Mouse (Mus musculus) lung, postnatal 0 days (tissue): Measurements from ENCODE around the gene Cdh13. TPM values are rescaled to one million over a fixed set of nuclear protein-coding genes. Genes with fewer than 3 reads are reported as not detected.
A peak's percentile ranks its signal among the peaks of the same experiment; 100 is the strongest.

Experiments used
- ATAC-seq: fragments of 200-750 bp; cut with Nextera tagmentation; 2 replicates; pipeline ENCODE4 v1.8.0; 2017; ENCODE audit warnings: moderate library complexity
- DNase-seq: peaks from one replicate; pipeline ENCODE4 v3.0.0-alpha.2; 2016; ENCODE audit warnings: low spot score
- H3K27ac ChIP-seq: fragments of 300-500 bp; sonication (generic); 2 replicates; pipeline ENCODE4 v1.5.1; 2014; ENCODE audit warnings: antibody characterized with exemption, mild to moderate bottlenecking, low read length, mixed read lengths
- H3K27me3 ChIP-seq: fragments of 300-500 bp; sonication (generic); replicated peaks from 2 replicates; pipeline ENCODE4 v1.6.1; 2014; ENCODE audit warnings: low read length, mixed read lengths; ENCODE audit not compliant: insufficient read depth
- H3K36me3 ChIP-seq: fragments of 300-500 bp; sonication (generic); 2 replicates; pipeline ENCODE4 v1.6.1; 2014; ENCODE audit warnings: low read length, mixed read lengths; ENCODE audit not compliant: insufficient read depth
- H3K4me1 ChIP-seq: fragments of 300-500 bp; sonication (generic); 2 replicates; pipeline ENCODE4 v1.6.1; 2014; ENCODE audit warnings: antibody characterized with exemption, low read depth, low read length, mixed read lengths; ENCODE audit not compliant: insufficient read depth
- H3K4me2 ChIP-seq: fragments of 300-500 bp; sonication (generic); replicated peaks from 2 replicates; pipeline ENCODE4 v1.6.1; 2014; ENCODE audit warnings: low read depth, mild to moderate bottlenecking, low read length, moderate library complexity, mixed read lengths
- H3K4me3 ChIP-seq: fragments of 300-500 bp; sonication (generic); 2 replicates; pipeline ENCODE4 v1.5.1; 2014; ENCODE audit warnings: low read depth, low read length
- H3K9ac ChIP-seq: fragments of 300-500 bp; sonication (generic); replicated peaks from 2 replicates; pipeline ENCODE4 v1.6.1; 2014; ENCODE audit warnings: low read depth, mild to moderate bottlenecking
- H3K9me3 ChIP-seq: fragments of 300-500 bp; sonication (generic); 2 replicates; pipeline ENCODE4 v1.6.1; 2016; ENCODE audit warnings: low read length, mixed read lengths
- CTCF ChIP-seq: IDR thresholded peaks from 2 replicates; pipeline ENCODE4 v1.5.1; 2016; ENCODE audit warnings: antibody characterized with exemption, mild to moderate bottlenecking
- EP300 ChIP-seq: IDR thresholded peaks from 2 replicates; pipeline ENCODE4 v1.6.1; 2016; ENCODE audit warnings: antibody characterized with exemption, mild to moderate bottlenecking, control low read depth
- WGBS: fragments of 180-500 bp; shearing (Covaris S2); extraction: QIAGEN DNeasy Blood & Tissue Kit; methylation state at CpG from one replicate; pipeline ENCODE4 v1.1.7; 2014; 5-methylcytosine and 5-hydroxymethylcytosine counted together
- polyA plus RNA-seq: library from polyadenylated mRNA; unstranded; fragments of >200 nt; fragmentation: Nextera tagmentation; extraction: Ambion mirVana; gene quantifications from 2 replicates; pipeline ENCODE4 v1.2.1, GENCODE M21; 2015

Cdh13 gene
- polyA plus RNA-seq, 1 experiment from 2014 or later: 8.6 TPM

- Histone ChIP-seq H3K4me3 (no peak overlapping the region), H3K27ac (no peak overlapping the region), H3K27me3 (no peaks in the 10 kb centered on the region), H3K36me3 (no peaks in the 10 kb centered on the region), H3K4me2 (no peak overlapping the region), H3K9ac (no peak overlapping the region), H3K9me3 (no peaks in the 10 kb centered on the region), H3K4me1 (no peaks in the 10 kb centered on the region)
- DNase-seq: no peak
- TF ChIP-seq EP300 (no peak), CTCF (no peak)
- ATAC-seq: no peak
- WGBS: 85% methylated on average over 4 of the region's 4 CpGs
Measured at GRCm38 (mm10) chr8:118539941-118540340, 256.4 kb downstream of the Cdh13 start.

- no peak for DNase-seq
- Histone ChIP-seq H3K36me3 (no peaks in the 10 kb centered on the region), H3K9ac (no peak overlapping the region), H3K27me3 (no peaks in the 10 kb centered on the region), H3K27ac (no peak overlapping the region), H3K4me1 (no peaks in the 10 kb centered on the region), H3K4me3 (no peak overlapping the region), H3K4me2 (no peak overlapping the region), H3K9me3 (no peaks in the 10 kb centered on the region)
- no peak for ATAC-seq
- WGBS: 78% methylated on average over 14 of the region's 14 CpGs
- TF ChIP-seq EP300 (no peak), CTCF (no peak)
Measured at GRCm38 (mm10) chr8:118552397-118552796, 268.9 kb downstream of the Cdh13 start.

GRCm38 (mm10) chr8:118552842-118553241 lies 269.3 kb downstream of the Cdh13 start:
- ATAC-seq: no peak
- H3K4me3 ChIP-seq: no peak overlapping the region
- no peaks in the 10 kb centered on the region for H3K4me1 ChIP-seq
- no peaks in the 10 kb centered on the region for H3K9me3 ChIP-seq
- H3K9ac ChIP-seq: no peak overlapping the region
- H3K4me2 ChIP-seq: no peak overlapping the region
- 76% methylated on average over 4 of the region's 4 CpGs for WGBS
- H3K27me3 ChIP-seq: no peaks in the 10 kb centered on the region
- H3K27ac ChIP-seq: no peak overlapping the region
- DNase-seq: no peak
- TF ChIP-seq CTCF (no peak), EP300 (no peak)
- H3K36me3 ChIP-seq: no peaks in the 10 kb centered on the region

- 57% methylated on average over 6 of the region's 6 CpGs for WGBS
- no peaks in the 10 kb centered on the region for H3K36me3 ChIP-seq
- no peak for DNase-seq
- no peak overlapping the region for H3K4me2 ChIP-seq
- H3K4me1 ChIP-seq: no peaks in the 10 kb centered on the region
- no peak for ATAC-seq
- no peak overlapping the region for H3K9ac ChIP-seq
- no peak for TF ChIP-seq CTCF
- no peak for TF ChIP-seq EP300
- H3K4me3 ChIP-seq: no peak overlapping the region
- no peaks in the 10 kb centered on the region for H3K9me3 ChIP-seq
- H3K27ac ChIP-seq: no peak overlapping the region
- no peaks in the 10 kb centered on the region for H3K27me3 ChIP-seq
Measured at GRCm38 (mm10) chr8:118564024-118564423, 280.5 kb downstream of the Cdh13 start.

GRCm38 (mm10) chr8:118565186-118565585 lies 281.7 kb downstream of the Cdh13 start:
- no peak overlapping the region for H3K4me3 ChIP-seq
- H3K4me2 ChIP-seq: no peak overlapping the region
- no peaks in the 10 kb centered on the region for H3K4me1 ChIP-seq
- H3K9ac ChIP-seq: no peak overlapping the region
- H3K27ac ChIP-seq: no peak overlapping the region
- no peaks in the 10 kb centered on the region for H3K36me3 ChIP-seq
- ATAC-seq: no peak
- no peak for DNase-seq
- no peaks in the 10 kb centered on the region for H3K9me3 ChIP-seq
- H3K27me3 ChIP-seq: no peaks in the 10 kb centered on the region
- WGBS: 81% methylated on average over 5 of the region's 5 CpGs
- TF ChIP-seq CTCF (no peak), EP300 (no peak)

GRCm38 (mm10) chr8:118565887-118566747 lies 282.6 kb downstream of the Cdh13 start:
- no peaks in the 10 kb centered on the region for H3K36me3 ChIP-seq
- TF ChIP-seq EP300: no peak
- TF ChIP-seq CTCF: no peak
- WGBS: 61% methylated on average over 6 of the region's 6 CpGs
- no peak overlapping the region for H3K4me3 ChIP-seq
- DNase-seq (peak; percentile 16), ATAC-seq (peak; percentile 32)
- H3K9ac ChIP-seq: no peak overlapping the region
- H3K4me1 ChIP-seq: no peaks in the 10 kb centered on the region
- no peaks in the 10 kb centered on the region for H3K27me3 ChIP-seq
- no peak overlapping the region for H3K4me2 ChIP-seq
- no peak overlapping the region for H3K27ac ChIP-seq
- no peaks in the 10 kb centered on the region for H3K9me3 ChIP-seq
